Mouse (Mus musculus) neutrophil, adult 83 days (primary cell): ENCODE measurements around the gene Six2. TPM values are rescaled to one million over a fixed set of nuclear protein-coding genes. Genes with fewer than 3 reads are reported as not detected.

Experiments used
- total RNA-seq, 2 experiments: library from RNA; stranded (reverse); gene quantifications; one replicate each; pipeline ENCODE4 v1.2.4; 2023

The Six2 gene
- total RNA-seq = not detected

GRCm38 (mm10) chr17:85688236-85688910 lies at the start of gene Six2:
TSS of gene Six2 (minus strand) at chr17:85688274.

Other genes with a start within 250 kb of the Six2 start
- gene Six3, start 74.7 kb downstream of the Six2 start, total RNA-seq = not detected